18 mouse cellular contexts compared by ENCODE assay signal in the genomic region with DNA sequence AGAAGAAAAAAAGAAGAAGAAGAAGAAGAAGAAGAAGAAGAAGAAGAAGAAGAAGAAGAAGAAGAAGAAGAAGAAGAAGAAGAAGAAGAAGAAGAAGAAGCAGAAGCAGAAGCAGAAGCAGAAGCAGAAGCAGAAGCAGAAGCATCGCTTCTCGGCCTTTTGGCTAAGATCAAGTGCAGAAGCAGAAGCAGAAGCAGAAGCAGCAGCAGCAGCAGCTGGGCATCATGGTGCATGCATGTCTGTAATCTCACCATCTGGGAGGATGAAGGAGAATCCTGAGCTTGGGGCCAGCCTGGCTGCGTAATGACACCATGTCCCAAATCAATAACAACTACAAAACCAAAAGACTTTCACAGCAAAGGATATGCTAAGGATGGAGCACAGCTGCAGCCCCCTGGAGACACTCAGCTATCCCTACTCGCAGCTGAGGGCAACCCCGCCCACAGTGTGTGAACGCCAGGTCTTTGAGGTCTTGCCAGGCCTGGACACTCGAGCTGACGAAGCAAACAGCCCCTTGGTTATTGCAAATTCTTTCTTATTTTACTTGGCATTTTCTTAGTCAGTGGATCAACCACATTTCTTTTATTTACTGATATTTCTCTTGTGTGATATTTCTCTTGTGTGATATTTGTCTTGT. TPM values are rescaled to one million over a fixed set of nuclear protein-coding genes. Genes with fewer than 3 reads are reported as not detected.
DNase-seq lines count a peak whose midpoint lies in the region; ATAC-seq lines count a peak whose summit lies in the region.
"Had no signal": no experiment of that assay in that cellular context is flagged by ENCODE, and none has a peak within 500 bp of the region (broad histone marks: within the 10 kb centered on the region; RNA-seq: fewer than 3 reads in every experiment).

No protein-coding gene starts in this region.

- WGBS in forebrain, embryonic 14.5 days: 69% methylated on average over 8 of the region's 8 CpGs
- WGBS in limb, embryonic 10.5 days: 76% methylated on average over 8 of the region's 8 CpGs
- WGBS in forebrain, embryonic 10.5 days: 78% methylated on average over 8 of the region's 8 CpGs

- H3K4me2 ChIP-seq in forebrain, embryonic 14.5 days (ENCODE audit: low read length): no peak overlapping the region
- H3K4me2 ChIP-seq: heart, embryonic 15.5 days had no signal

- no peak overlapping the region for H3K4me3 ChIP-seq in forebrain, embryonic 14.5 days (ENCODE audit: low read depth, low read length)
- H3K4me3 ChIP-seq in limb, embryonic 10.5 days: no peak overlapping the region
- no peak overlapping the region for H3K4me3 ChIP-seq in forebrain, embryonic 10.5 days
- H3K4me3 ChIP-seq: heart, embryonic 15.5 days had no signal

- no peaks in the 10 kb centered on the region for H3K9me3 ChIP-seq in forebrain, embryonic 14.5 days (replicated peaks; ENCODE audit: control insufficient read depth, low read length)
- no peaks in the 10 kb centered on the region for H3K9me3 ChIP-seq in limb, embryonic 10.5 days (replicated peaks)
- peaks cover 3% of the 10 kb centered on the region; the same call in 1 of the 2 replicates for H3K9me3 ChIP-seq in forebrain, embryonic 10.5 days
- H3K9me3 ChIP-seq: heart, embryonic 15.5 days had no signal

- ATAC-seq in forebrain, embryonic 14.5 days: no peak
- ATAC-seq: forebrain, postnatal 0 days; hindbrain, embryonic 16.5 days had no signal

- H3K27me3 ChIP-seq in forebrain, embryonic 14.5 days (replicated peaks; ENCODE audit: control insufficient read depth, insufficient read depth, low read length): no peaks in the 10 kb centered on the region
- H3K27me3 ChIP-seq in limb, embryonic 10.5 days (ENCODE audit: low read depth, poor library complexity, severe bottlenecking): no peaks in the 10 kb centered on the region
- no peaks in the 10 kb centered on the region for H3K27me3 ChIP-seq in forebrain, embryonic 10.5 days (ENCODE audit: poor library complexity, severe bottlenecking)
- H3K27me3 ChIP-seq: heart, embryonic 15.5 days had no signal

- peak; percentile 53 for DNase-seq in kidney, postnatal 10 days
- DNase-seq in kidney, postnatal 25 days: no peak
- DNase-seq in 3T3-L1 (ENCODE audit: low read depth, low spot score) (peak; percentile 25), NIH3T3 (ENCODE audit: low read depth) (peak; percentile 76)
- peak; percentile 25 to 26 for DNase-seq in heart, postnatal 14 days
- DNase-seq in forebrain, embryonic 14.5 days (ENCODE audit: low spot score): no peak
- no peak for DNase-seq in limb, embryonic 10.5 days (ENCODE audit: low spot score)
- DNase-seq in forebrain, embryonic 10.5 days (ENCODE audit: extremely low spot score, low spot score): no peak
- DNase-seq: adrenal gland, postnatal 14 days; cerebellum, postnatal 36 days; forebrain, postnatal 0 days; layer of hippocampus, postnatal 36 days had no signal

- intact Hi-C loops in heart, postnatal 14 days (cut with DNase I): loop anchor here (10.0 kb wide), 1 partner anchor 358 kb away; no protein-coding TSS in a partner anchor

- H3K27ac ChIP-seq in forebrain, embryonic 14.5 days (ENCODE audit: low read depth, low read length): no peak overlapping the region
- no peak overlapping the region for H3K27ac ChIP-seq in limb, embryonic 10.5 days
- no peak overlapping the region for H3K27ac ChIP-seq in forebrain, embryonic 10.5 days
- H3K27ac ChIP-seq: heart, embryonic 15.5 days; kidney, postnatal 0 days; macrophage had no signal

- H3K36me3 ChIP-seq in forebrain, embryonic 14.5 days (ENCODE audit: control insufficient read depth, insufficient read depth, low read length): no peaks in the 10 kb centered on the region
- no peaks in the 10 kb centered on the region for H3K36me3 ChIP-seq in limb, embryonic 10.5 days
- no peaks in the 10 kb centered on the region for H3K36me3 ChIP-seq in forebrain, embryonic 10.5 days (replicated peaks)
- H3K36me3 ChIP-seq: heart, embryonic 15.5 days had no signal

- H3K9ac ChIP-seq in forebrain, embryonic 14.5 days (ENCODE audit: low read length): no peak overlapping the region
- H3K9ac ChIP-seq: forebrain, postnatal 0 days; heart, embryonic 15.5 days had no signal

- H3K4me1 ChIP-seq in forebrain, embryonic 14.5 days (ENCODE audit: control insufficient read depth, insufficient read depth, low read length): no peaks in the 10 kb centered on the region
- H3K4me1 ChIP-seq in limb, embryonic 10.5 days: no peaks in the 10 kb centered on the region
- H3K4me1 ChIP-seq in forebrain, embryonic 10.5 days: no peaks in the 10 kb centered on the region
- H3K4me1 ChIP-seq: heart, embryonic 15.5 days had no signal

RNA-seq across cellular contexts. Expression of gene Sdr9c7, which starts 34.1 kb away (rescaled TPM):
- under 1 TPM in 1 of 2 experiments, not detected in 1; 0.07 TPM for total RNA-seq in heart, postnatal 14 days (2021)
- polyA plus RNA-seq in forebrain, embryonic 14.5 days (2014; fragmentation: Nextera tagmentation; extraction: Ambion mirVana): not detected in 2 replicates
- not detected in 2 replicates for polyA plus RNA-seq in limb, embryonic 10.5 days (2016; fragmentation: Nextera tagmentation; extraction: Ambion mirVana)
- not detected in 2 replicates for polyA plus RNA-seq in forebrain, embryonic 10.5 days (2016; fragmentation: Nextera tagmentation; extraction: Ambion mirVana)
- total RNA-seq: forebrain, postnatal 0 days; layer of hippocampus, postnatal 36 days had no signal
- polyA plus RNA-seq: forebrain, postnatal 0 days; heart, embryonic 15.5 days; hindbrain, embryonic 16.5 days; kidney, postnatal 0 days; macrophage; midbrain, postnatal 0 days had no signal

RNA-seq across cellular contexts. Expression of gene Rdh7, which starts 43.8 kb away (rescaled TPM):
- not detected for total RNA-seq in heart, postnatal 14 days (2021)
- polyA plus RNA-seq in forebrain, embryonic 14.5 days (2014; fragmentation: Nextera tagmentation; extraction: Ambion mirVana): not detected in 2 replicates
- polyA plus RNA-seq in limb, embryonic 10.5 days (2016; fragmentation: Nextera tagmentation; extraction: Ambion mirVana): not detected in 2 replicates
- polyA plus RNA-seq in forebrain, embryonic 10.5 days (2016; fragmentation: Nextera tagmentation; extraction: Ambion mirVana): not detected in 2 replicates
- total RNA-seq: forebrain, postnatal 0 days; layer of hippocampus, postnatal 36 days; midbrain, postnatal 0 days had no signal
- polyA plus RNA-seq: forebrain, postnatal 0 days; heart, embryonic 15.5 days; hindbrain, embryonic 16.5 days; macrophage; midbrain, postnatal 0 days; testis, adult 2 months had no signal

Comparison
In these comparisons a context has a peak if more than half of its experiments do, and no peak if none do; other contexts are left out.
1. DNase-seq: peak in kidney, postnatal 10 days (single experiment), 3T3-L1 (single experiment), NIH3T3 (single experiment) and heart, postnatal 14 days (2 of 2); none in kidney, postnatal 25 days (0 of 2), forebrain, embryonic 14.5 days (single experiment), limb, embryonic 10.5 days (single experiment) and forebrain, embryonic 10.5 days (single experiment).